Mouse (Mus musculus) monocyte, adult 5-6 weeks (primary cell): ENCODE data around the gene Arhgef5. TPM values are rescaled to one million over a fixed set of nuclear protein-coding genes. Genes with fewer than 3 reads are reported as not detected.

Experiments used
- ATAC-seq: fragments of 153-309, 156-312 bp; replicated peaks from 2 replicates; pipeline ENCODE4 v1.8.0; 2017; ENCODE audit warnings: mild to moderate bottlenecking; ENCODE audit not compliant: low TSS enrichment, insufficient number of reproducible peaks, severe bottlenecking, poor library complexity, low FRiP score
- total RNA-seq: library from RNA; stranded (forward); fragments of 200-1000, 200-491, 200-594 nt; gene quantifications from 3 replicates; pipeline ENCODE4 v1.2.3, GENCODE M21; 2017

Gene Arhgef5
- total RNA-seq, 1 experiment from 2014 or later = 4.7 TPM

GRCm38 (mm10) chr6:43310071-43310470 is 44.7 kb downstream of the Arhgef5 start:
- no peak for ATAC-seq

- no peak for ATAC-seq
Observed at GRCm38 (mm10) chr6:43312546-43312945, 47.2 kb downstream of the Arhgef5 start.

GRCm38 (mm10) chr6:43312961-43313656 is 47.7 kb downstream of the Arhgef5 start:
- no peak for ATAC-seq

GRCm38 (mm10) chr6:43333479-43333878 is 68.1 kb downstream of the Arhgef5 start:
- no peak for ATAC-seq

- no peak for ATAC-seq
Observed at GRCm38 (mm10) chr6:43335619-43336234, 70.3 kb downstream of the Arhgef5 start.

- ATAC-seq = no peak
Observed at GRCm38 (mm10) chr6:43337491-43337961, 72.1 kb downstream of the Arhgef5 start.

GRCm38 (mm10) chr6:43338804-43339203 is 73.4 kb downstream of the Arhgef5 start:
- ATAC-seq = no peak

Other genes starting within 250 kb of the Arhgef5 start
- gene Olfr441, start 159.2 kb upstream of the Arhgef5 start, total RNA-seq = not detected in 3 replicates
- gene Olfr237-ps1, start 119.0 kb upstream of the Arhgef5 start, total RNA-seq = 0.19 TPM in 1 of 3 replicates, not detected in the others
- not detected in 3 replicates for gene Olfr437, start 102.3 kb upstream of the Arhgef5 start, total RNA-seq
- 2.0 TPM in 1 of 3 replicates, not detected in the others for gene Olfr13, start 93.4 kb upstream of the Arhgef5 start, total RNA-seq
- not detected in 3 replicates for gene Olfr435, start 68.4 kb upstream of the Arhgef5 start, total RNA-seq
- gene Olfr434, start 52.6 kb upstream of the Arhgef5 start, total RNA-seq = not detected in 3 replicates
- not detected in 3 replicates for gene Olfr47, start 34.1 kb upstream of the Arhgef5 start, total RNA-seq
- not detected in 3 replicates for gene Nobox, start 44.0 kb downstream of the Arhgef5 start, total RNA-seq